Mouse (Mus musculus): ENCODE data around the gene Ang. TPM values are rescaled to one million over a fixed set of nuclear protein-coding genes. Genes with fewer than 3 reads are reported as not detected.
"Not testable (repeated sequence)": the region's sequence is repeated elsewhere in the genome, so short reads cannot be mapped to it uniquely, and the experiment has no call there.

The Ang gene
- polyA plus RNA-seq, 1 experiment from 2014 or later = 4.5 TPM

DNA sequence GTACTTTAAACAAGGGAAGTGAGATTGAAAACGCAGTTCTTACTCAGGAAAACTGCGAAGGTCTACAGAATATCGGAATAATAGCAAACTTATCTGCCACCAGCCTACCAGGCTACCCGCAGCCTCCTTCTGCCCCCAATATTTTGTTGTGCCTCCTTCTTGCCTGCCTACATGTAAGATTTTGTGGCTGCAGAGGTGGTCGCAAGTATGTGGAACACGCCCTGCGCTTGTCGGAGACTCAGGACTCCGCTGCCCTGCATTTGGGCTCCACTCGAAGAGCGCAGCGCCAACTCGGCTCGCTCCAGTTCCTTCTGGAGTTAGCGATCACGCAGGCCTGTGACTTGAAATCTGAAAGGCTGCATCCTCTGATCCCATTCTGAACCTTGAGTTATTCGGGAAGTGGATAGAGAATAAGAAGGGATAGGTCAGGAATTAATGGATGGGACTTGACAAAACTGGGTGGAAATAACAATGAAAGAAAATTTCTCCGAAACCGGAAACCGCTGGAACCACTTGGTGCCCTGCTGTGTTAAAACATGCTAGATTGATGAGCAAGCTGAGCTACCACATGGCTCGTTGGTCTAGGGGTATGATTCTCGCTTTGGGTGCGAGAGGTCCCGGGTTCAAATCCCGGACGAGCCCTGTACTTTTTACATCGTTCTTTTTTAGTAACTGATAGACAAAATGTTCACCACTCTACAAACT, 721 bp upstream of the Ang start:
- Histone ChIP-seq H3K27me3 (no peaks in the 10 kb centered on the region), H3K36me3 (no peaks in the 10 kb centered on the region), H3K27ac (peak overlapping the region; percentile 88), H3K4me3 (peak overlapping the region; percentile 72), H3K9ac (peak overlapping the region; percentile 47), H3K4me2 (replicated peaks) (peak overlapping the region; percentile 65), H3K4me1 (no peaks in the 10 kb centered on the region), H3K9me3 (no peaks in the 10 kb centered on the region)
- ATAC-seq (ENCODE audit: insufficient number of reproducible peaks, insufficient read depth, low FRiP score, low TSS enrichment) = no peak
- WGBS = under 1% methylated on average over 27 of the region's 27 CpGs

DNA sequence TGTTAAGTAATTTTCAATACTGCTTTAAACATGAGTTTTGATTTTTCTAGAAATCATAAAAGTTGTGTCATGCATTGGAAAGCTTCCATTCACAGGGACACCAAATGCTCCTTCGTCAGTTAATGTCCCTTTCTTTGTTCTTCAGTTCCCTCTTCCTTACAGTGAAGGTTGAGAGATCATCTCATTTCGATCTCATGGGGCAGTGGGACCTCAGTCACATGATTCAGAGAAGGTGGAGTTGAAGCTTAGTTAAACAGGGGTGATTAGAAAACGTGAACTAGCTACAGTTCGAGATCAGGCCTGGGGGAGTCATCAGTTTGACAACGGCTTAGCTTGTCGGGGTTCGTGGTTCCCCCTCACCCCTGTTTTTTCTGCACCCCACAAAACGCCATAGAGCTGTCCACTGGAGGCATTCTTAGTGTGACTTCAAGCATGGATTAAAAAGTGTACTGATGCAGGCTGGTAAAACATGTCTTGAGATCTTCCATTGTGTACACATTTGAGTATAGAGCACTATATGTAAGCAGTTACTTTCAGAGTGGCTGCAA, 1.2 kb downstream of the Ang start:
- H3K27me3 ChIP-seq = no peaks in the 10 kb centered on the region
- H3K36me3 ChIP-seq = no peaks in the 10 kb centered on the region
- WGBS = 48% methylated on average over 8 of the region's 8 CpGs
- no peak overlapping the region for H3K9ac ChIP-seq
- H3K4me2 ChIP-seq (replicated peaks) = peak overlapping the region; percentile 65
- no peaks in the 10 kb centered on the region for H3K9me3 ChIP-seq
- no peak overlapping the region for H3K4me3 ChIP-seq
- ATAC-seq (ENCODE audit: insufficient number of reproducible peaks, insufficient read depth, low FRiP score, low TSS enrichment) = no peak
- H3K27ac ChIP-seq = no peak overlapping the region
- no peaks in the 10 kb centered on the region for H3K4me1 ChIP-seq

DNA sequence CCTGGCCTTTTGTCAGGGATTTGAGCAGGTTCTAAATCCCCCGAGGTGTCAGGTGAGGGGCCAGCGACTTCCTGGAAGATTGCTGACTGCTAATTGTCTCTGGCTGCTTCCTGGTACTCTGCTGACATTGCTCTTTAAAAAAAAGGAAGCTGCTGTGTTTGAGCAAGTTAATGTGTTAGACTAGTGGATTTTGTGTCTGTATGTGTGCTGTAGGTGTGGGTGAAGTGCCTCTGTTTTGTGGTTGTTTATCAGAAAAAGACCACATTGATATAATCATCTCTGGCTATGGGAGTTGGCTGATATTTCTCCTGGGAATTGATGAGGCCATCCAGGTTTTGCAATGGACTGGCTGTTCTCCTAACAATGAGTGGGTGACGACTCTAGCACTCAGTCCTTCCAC, 2.5 kb downstream of the Ang start:
- Histone ChIP-seq H3K36me3 (no peaks in the 10 kb centered on the region), H3K4me3 (no peak overlapping the region), H3K4me2 (replicated peaks) (no peak overlapping the region), H3K27me3 (no peaks in the 10 kb centered on the region), H3K4me1 (no peaks in the 10 kb centered on the region), H3K9me3 (no peaks in the 10 kb centered on the region), H3K27ac (no peak overlapping the region), H3K9ac (no peak overlapping the region)
- 40% methylated on average over 3 of the region's 3 CpGs for WGBS
- no peak for ATAC-seq (ENCODE audit: insufficient number of reproducible peaks, insufficient read depth, low FRiP score, low TSS enrichment)

DNA sequence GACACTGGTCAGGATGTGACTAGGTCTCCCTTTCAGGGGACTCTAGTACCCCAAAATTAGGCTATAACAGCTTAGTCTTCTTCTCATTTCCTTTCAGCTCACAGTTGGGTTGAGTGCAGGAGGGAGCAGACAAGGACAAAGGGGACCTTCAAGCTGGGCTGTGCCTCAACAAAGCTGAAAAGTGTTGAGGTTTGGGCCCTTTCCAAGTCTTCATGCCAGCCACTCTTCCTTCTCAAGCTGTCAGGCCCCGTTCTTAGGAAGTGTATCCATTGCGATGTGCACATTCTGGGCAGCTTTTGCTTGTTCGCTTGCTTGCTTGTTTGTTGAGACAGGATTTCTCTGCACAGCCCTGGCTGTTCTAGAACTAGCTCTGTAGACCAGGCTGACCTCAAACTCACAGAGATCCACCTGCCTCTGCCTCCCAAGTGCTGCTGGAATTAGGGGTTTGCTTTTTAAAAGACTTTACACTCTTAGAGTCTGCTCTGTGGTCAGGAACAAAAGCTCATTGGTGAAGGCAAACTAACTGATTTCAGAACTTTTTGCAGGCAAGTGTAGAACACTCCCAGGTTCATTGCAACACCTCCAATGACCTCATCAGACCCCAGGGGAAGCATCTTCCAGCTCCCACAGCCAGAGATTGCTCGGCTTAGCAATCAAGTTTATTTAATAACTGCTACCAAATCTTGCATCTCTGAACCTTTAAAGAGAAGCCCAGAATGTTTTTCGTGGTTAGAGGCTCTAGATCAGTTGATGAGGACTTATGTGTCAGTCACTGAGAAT, 3.3 kb downstream of the Ang start:
- WGBS = 78% methylated on average over 5 of the region's 5 CpGs
- Histone ChIP-seq H3K27me3 (no peaks in the 10 kb centered on the region), H3K4me1 (no peaks in the 10 kb centered on the region), H3K9me3 (no peaks in the 10 kb centered on the region), H3K9ac (no peak overlapping the region), H3K27ac (no peak overlapping the region), H3K36me3 (no peaks in the 10 kb centered on the region), H3K4me3 (no peak overlapping the region), H3K4me2 (replicated peaks) (no peak overlapping the region)
- no peak for ATAC-seq (ENCODE audit: insufficient number of reproducible peaks, insufficient read depth, low FRiP score, low TSS enrichment)

DNA sequence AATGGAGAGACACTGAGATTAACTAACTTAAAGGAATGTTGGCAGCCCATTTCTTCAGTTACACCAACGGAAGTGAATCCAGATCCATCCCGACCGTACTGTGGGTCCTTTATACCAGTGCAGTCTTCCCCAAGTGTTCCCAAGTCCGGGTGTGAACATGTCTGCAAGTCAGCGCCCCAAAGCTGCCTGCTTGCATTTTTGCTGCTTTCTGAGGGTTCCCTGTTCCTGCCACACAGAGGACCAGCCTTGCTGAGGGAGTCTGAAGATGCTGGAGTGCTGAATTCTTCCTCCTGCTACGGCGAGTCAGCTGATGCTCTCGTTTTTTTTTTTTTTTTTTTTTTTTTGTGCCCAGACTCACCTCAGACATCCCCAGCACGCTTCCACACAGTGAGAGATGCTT, 4.0 kb downstream of the Ang start:
- Histone ChIP-seq H3K9ac (no peak overlapping the region), H3K4me3 (no peak overlapping the region), H3K27ac (no peak overlapping the region), H3K27me3 (no peaks in the 10 kb centered on the region), H3K4me2 (replicated peaks) (no peak overlapping the region), H3K9me3 (no peaks in the 10 kb centered on the region), H3K36me3 (no peaks in the 10 kb centered on the region), H3K4me1 (no peaks in the 10 kb centered on the region)
- WGBS = 65% methylated on average over 9 of the region's 9 CpGs
- ATAC-seq (ENCODE audit: insufficient number of reproducible peaks, insufficient read depth, low FRiP score, low TSS enrichment) = no peak

DNA sequence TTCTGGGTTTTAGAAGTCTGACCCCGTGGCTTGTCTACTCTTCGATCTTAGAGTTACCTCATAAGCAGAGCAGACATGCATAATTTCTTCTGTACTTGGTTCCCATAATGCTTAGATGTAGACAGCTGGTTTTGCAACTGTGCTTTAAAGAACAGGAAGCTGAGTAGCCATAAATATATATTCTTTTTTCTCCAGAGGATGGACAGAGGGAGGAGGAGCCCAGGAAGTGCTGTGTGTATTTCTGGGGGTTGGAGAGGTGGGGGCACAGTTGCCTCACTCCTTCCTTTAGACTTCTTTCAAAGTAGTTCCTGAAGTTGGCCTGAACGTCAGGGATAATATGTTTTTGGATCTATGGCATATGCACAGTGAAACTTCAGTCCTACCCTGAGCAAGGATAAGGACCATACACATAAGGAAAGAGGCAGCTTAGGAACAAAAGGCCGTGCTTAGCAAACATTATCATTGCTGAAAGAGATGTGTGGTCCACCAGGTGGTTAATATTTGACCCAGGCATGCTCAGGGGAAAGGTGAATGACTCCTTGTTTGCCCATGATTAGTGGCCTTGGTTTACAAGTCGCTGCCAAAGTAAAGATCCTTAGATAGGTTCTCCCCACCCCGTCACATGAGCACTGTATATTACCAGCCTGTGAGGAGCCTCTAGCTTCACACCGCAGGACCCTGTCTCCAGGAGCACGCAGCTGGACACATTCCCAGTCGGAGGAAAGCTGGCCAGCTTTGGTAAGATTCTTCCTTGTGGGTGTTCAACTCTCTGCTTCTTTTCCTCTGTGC, 5.0 kb downstream of the Ang start:
- no peaks in the 10 kb centered on the region for H3K27me3 ChIP-seq
- no peak overlapping the region for H3K27ac ChIP-seq
- WGBS = 72% methylated on average over 9 of the region's 9 CpGs

DNA sequence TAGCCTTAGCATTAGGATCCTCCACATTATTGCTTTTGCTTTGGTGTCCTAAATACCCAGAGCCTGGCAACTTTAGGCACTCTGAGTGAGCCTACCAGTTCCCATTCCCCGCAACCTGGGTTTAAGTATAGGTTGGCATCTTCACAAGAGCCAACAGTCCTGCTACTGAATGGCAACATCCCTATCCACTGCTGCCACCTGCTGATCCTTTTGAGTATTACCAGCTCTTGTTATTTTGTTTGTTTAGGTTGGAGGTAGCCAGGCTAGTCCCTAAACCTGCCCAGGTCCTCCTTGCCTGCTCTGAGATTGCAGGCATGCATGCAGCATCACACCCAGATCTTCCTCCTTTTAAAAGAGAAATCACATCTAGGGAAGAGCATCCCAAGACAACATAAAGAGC, 7.3 kb downstream of the Ang start:
- ATAC-seq (ENCODE audit: insufficient number of reproducible peaks, insufficient read depth, low FRiP score, low TSS enrichment) = not testable (repeated sequence)

More for the DNA sequence above, 5.0 kb downstream of the Ang start:
- Histone ChIP-seq H3K36me3 (no peaks in the 10 kb centered on the region), H3K4me3 (no peak overlapping the region), H3K4me1 (no peaks in the 10 kb centered on the region), H3K4me2 (replicated peaks) (no peak overlapping the region), H3K9ac (no peak overlapping the region), H3K9me3 (no peaks in the 10 kb centered on the region)
- ATAC-seq (ENCODE audit: insufficient number of reproducible peaks, insufficient read depth, low FRiP score, low TSS enrichment) = no peak

DNA sequence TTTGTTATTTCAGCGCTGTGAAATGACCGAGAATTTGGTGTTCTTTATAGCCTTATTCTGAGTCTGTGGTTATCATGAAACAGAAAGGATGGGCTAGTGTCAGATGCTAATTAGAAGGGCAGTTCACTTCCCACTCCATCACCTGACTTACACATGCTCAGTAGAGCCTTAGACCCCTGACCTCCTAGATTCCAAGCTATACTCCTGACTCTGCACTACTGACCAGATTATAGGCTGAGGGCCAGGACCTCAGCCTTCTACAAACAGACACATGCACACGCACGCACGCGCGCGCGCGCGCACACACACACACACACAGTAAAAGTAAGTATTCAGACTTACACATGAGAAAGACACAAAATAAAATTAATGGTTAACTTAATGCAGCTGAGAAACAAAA, 8.0 kb downstream of the Ang start:
- Histone ChIP-seq H3K4me1 (no peaks in the 10 kb centered on the region), H3K9me3 (no peaks in the 10 kb centered on the region), H3K36me3 (no peaks in the 10 kb centered on the region), H3K27ac (no peak overlapping the region), H3K27me3 (no peaks in the 10 kb centered on the region), H3K9ac (no peak overlapping the region), H3K4me2 (replicated peaks) (no peak overlapping the region), H3K4me3 (no peak overlapping the region)
- WGBS = 94% methylated on average over 11 of the region's 11 CpGs
- no peak for ATAC-seq (ENCODE audit: insufficient number of reproducible peaks, insufficient read depth, low FRiP score, low TSS enrichment)

More for the DNA sequence above, 7.3 kb downstream of the Ang start:
- not testable (repeated sequence) for H3K9me3 ChIP-seq; H3K4me3 ChIP-seq; H3K36me3 ChIP-seq; H3K4me1 ChIP-seq; H3K9ac ChIP-seq; H3K27me3 ChIP-seq; H3K27ac ChIP-seq; H3K4me2 ChIP-seq (replicated peaks)
- 25% methylated on average over 1 of the region's 1 CpGs for WGBS

DNA sequence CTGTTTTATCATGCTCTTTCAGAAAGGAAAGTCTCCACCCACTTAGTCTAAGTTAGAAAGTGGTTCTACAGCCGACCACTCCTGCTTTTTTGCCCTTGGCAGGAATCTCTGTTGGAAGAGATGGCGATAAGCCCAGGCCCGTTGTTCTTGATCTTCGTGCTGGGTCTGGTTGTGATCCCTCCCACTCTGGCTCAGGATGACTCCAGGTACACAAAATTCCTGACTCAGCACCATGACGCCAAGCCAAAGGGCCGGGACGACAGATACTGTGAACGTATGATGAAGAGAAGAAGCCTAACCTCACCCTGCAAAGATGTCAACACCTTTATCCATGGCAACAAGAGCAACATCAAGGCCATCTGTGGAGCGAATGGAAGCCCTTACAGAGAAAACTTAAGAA, 10.3 kb downstream of the Ang start:
- Histone ChIP-seq H3K4me1 (no peaks in the 10 kb centered on the region), H3K4me2 (replicated peaks) (no peak overlapping the region), H3K9me3 (no peaks in the 10 kb centered on the region), H3K9ac (no peak overlapping the region), H3K27ac (no peak overlapping the region), H3K36me3 (no peaks in the 10 kb centered on the region), H3K27me3 (no peaks in the 10 kb centered on the region), H3K4me3 (no peak overlapping the region)
- no peak for ATAC-seq (ENCODE audit: insufficient number of reproducible peaks, insufficient read depth, low FRiP score, low TSS enrichment)
- WGBS = 78% methylated on average over 9 of the region's 9 CpGs

DNA sequence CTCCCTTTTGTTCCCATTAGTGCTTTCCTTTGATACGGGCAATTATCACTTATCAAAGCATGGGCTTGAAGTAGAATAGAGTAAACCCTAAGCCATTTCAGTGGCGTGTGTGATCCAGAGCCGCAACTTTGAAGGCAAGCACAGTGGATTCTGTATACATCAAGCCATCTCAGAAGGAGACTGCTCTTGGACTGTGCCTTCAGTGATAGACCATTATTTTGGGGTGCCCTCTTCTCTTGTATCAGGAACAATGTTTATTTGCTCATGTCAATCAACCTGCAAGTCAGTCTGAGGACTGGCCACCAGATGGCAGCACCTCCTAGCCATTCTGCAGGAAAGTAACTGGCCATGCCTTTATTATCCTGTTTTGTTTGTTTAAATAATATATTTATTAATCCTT, 12.3 kb downstream of the Ang start:
- no peak for ATAC-seq (ENCODE audit: insufficient number of reproducible peaks, insufficient read depth, low FRiP score, low TSS enrichment)

DNA sequence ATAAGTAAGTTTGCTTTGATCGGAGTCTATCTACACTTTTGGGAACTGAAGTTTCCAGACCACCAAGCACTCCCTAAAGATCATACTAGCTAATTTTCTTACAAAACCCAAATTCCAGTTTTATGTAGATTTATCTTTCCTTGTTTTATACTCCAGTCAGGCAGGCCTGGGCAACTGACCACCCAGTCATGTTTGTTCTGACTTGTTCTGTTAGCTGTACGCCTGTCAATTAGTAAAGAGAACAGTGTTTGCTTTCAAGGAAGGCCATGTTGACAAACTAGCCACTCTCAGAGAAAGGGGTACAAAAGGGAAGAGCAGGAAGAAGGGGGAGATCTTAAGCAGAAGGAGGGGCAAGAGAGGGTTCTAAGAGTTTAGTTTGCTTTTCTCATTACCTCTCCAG, 13.4 kb downstream of the Ang start:
- Histone ChIP-seq H3K27me3 (no peaks in the 10 kb centered on the region), H3K36me3 (no peaks in the 10 kb centered on the region), H3K9ac (no peak overlapping the region), H3K27ac (no peak overlapping the region), H3K4me3 (no peak overlapping the region), H3K4me2 (replicated peaks) (no peak overlapping the region), H3K9me3 (no peaks in the 10 kb centered on the region), H3K4me1 (no peaks in the 10 kb centered on the region)
- ATAC-seq (ENCODE audit: insufficient number of reproducible peaks, insufficient read depth, low FRiP score, low TSS enrichment) = no peak
- WGBS = 78% methylated on average over 2 of the region's 2 CpGs

More for the DNA sequence above, 12.3 kb downstream of the Ang start:
- Histone ChIP-seq H3K27me3 (no peaks in the 10 kb centered on the region), H3K4me3 (no peak overlapping the region), H3K36me3 (no peaks in the 10 kb centered on the region), H3K9ac (no peak overlapping the region), H3K4me2 (replicated peaks) (no peak overlapping the region), H3K27ac (no peak overlapping the region), H3K9me3 (no peaks in the 10 kb centered on the region), H3K4me1 (no peaks in the 10 kb centered on the region)
- WGBS = 65% methylated on average over 3 of the region's 3 CpGs

All from embryonic facial prominence, embryonic 12.5 days (tissue).